Mouse (Mus musculus) liver, postnatal 0 days (tissue): ENCODE data around the gene C130073F10Rik.
"Not testable (repeated sequence)": the region's sequence is repeated elsewhere in the genome, so short reads cannot be mapped to it uniquely, and the experiment has no call there.

Source experiments
- CTCF ChIP-seq: sonication (generic); IDR thresholded peaks from 2 replicates; pipeline ENCODE4 v1.5.1; 2016; ENCODE audit warnings: antibody characterized with exemption, low read depth
- EP300 ChIP-seq: IDR thresholded peaks from 2 replicates; pipeline ENCODE4 v1.6.1; 2016; ENCODE audit warnings: antibody characterized with exemption, low read depth, mild to moderate bottlenecking

DNA sequence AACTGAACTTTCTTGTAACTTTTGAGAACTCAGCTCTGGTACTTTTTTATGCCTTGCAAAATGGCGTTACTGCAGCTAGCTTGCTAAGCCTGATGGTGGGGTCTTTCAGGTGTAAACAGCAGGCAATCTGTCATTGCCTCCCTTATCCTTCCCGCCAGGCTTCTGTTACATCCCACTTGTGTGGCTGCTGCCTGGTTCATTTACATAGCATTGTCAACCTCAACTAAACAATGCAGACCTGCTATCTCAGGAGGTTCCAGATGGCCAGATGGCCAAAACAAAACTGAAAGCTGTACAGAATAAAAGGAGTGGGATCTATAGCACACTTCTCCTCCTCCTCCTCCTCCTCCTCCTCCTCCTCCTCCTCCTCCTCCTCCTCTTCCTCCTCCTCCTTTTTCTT is 21.6 kb downstream of the C130073F10Rik start:
- TF ChIP-seq CTCF, EP300: not testable (repeated sequence)
